Mouse (Mus musculus) midbrain, embryonic 14.5 days (tissue): ENCODE measurements at regions not wholly inside any gene's neighbourhood (a gene's known extent, or its start where the extent isn't known, plus 50 kb on each side); places are given as distances from the start of the nearest gene placed in this dataset.

Experiments
- ATAC-seq: fragments of 200-750 bp; cut with Nextera tagmentation; 2 replicates; pipeline ENCODE4 v1.8.0; 2017; ENCODE audit warnings: moderate number of reproducible peaks, moderate library complexity; ENCODE audit not compliant: low FRiP score, low TSS enrichment
- DNase-seq: peaks from one replicate; pipeline ENCODE4 v3.0.0-alpha.2; 2015
- H3K27ac ChIP-seq: fragments of 300-500 bp; sonication (generic); replicated peaks from 2 replicates; pipeline ENCODE4 v1.5.1; 2014; ENCODE audit warnings: mild to moderate bottlenecking, low read depth, low read length, moderate library complexity
- H3K27me3 ChIP-seq: fragments of 300-500 bp; sonication (generic); 2 replicates; pipeline ENCODE4 v1.6.1; 2014; ENCODE audit warnings: low read length, control low read depth, mixed read lengths; ENCODE audit not compliant: control insufficient read depth, insufficient read depth
- H3K36me3 ChIP-seq: fragments of 300-500 bp; sonication (generic); 2 replicates; pipeline ENCODE4 v1.6.1; 2014; ENCODE audit warnings: low read length, control low read depth; ENCODE audit not compliant: control insufficient read depth, insufficient read depth
- H3K4me1 ChIP-seq: fragments of 300-500 bp; sonication (generic); 2 replicates; pipeline ENCODE4 v1.6.1; 2014; ENCODE audit warnings: mild to moderate bottlenecking, antibody characterized with exemption, low read length, control low read depth; ENCODE audit not compliant: control insufficient read depth, insufficient read depth
- H3K4me2 ChIP-seq: fragments of 300-500 bp; sonication (generic); 2 replicates; pipeline ENCODE4 v1.6.1; 2014; ENCODE audit warnings: mild to moderate bottlenecking, low read length, moderate library complexity
- H3K4me3 ChIP-seq: fragments of 300-500 bp; sonication (generic); replicated peaks from 2 replicates; pipeline ENCODE4 v1.5.1; 2014; ENCODE audit warnings: low read depth, low read length
- H3K9ac ChIP-seq: fragments of 300-500 bp; sonication (generic); replicated peaks from 2 replicates; pipeline ENCODE4 v1.6.1; 2014; ENCODE audit warnings: mild to moderate bottlenecking, low read length, moderate library complexity
- H3K9me3 ChIP-seq: fragments of 300-500 bp; sonication (generic); 2 replicates; pipeline ENCODE4 v1.6.1; 2016; ENCODE audit warnings: low read length, control low read depth, mixed read lengths; ENCODE audit not compliant: control insufficient read depth
- WGBS: fragments of 180-500 bp; shearing (Covaris S2); extraction: QIAGEN DNeasy Blood & Tissue Kit; methylation state at CpG from one replicate; pipeline ENCODE4 v1.1.7; 2014; 5-methylcytosine and 5-hydroxymethylcytosine counted together

DNA sequence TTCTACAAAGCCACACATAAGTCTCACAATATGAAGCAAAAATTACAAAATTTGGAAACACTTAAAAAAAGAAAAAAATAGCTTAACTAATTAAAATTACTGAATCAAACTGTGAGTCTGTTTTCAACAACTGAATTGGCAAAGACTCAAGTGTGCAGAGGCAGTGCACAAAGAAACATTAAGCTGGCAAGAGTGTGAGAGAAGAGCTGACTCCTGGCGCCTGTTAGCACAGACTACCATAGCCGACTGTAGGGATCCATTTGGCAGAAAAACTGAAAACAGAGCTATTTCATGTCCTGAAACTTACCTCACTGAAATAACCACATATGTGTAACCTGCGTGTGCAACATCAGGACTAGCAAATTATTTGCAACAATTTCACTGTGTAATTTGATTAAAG, 746.4 kb upstream of the Cypt12 start:
- Histone ChIP-seq H3K36me3 (no peaks in the 10 kb centered on the region), H3K4me3 (no peak overlapping the region), H3K27ac (no peak overlapping the region), H3K27me3 (no peaks in the 10 kb centered on the region), H3K9ac (no peak overlapping the region), H3K9me3 (no peaks in the 10 kb centered on the region), H3K4me2 (no peak overlapping the region), H3K4me1 (no peaks in the 10 kb centered on the region)
- ATAC-seq (no peak), DNase-seq (peak; percentile 13)
- WGBS: 85% methylated on average over 3 of the region's 3 CpGs

DNA sequence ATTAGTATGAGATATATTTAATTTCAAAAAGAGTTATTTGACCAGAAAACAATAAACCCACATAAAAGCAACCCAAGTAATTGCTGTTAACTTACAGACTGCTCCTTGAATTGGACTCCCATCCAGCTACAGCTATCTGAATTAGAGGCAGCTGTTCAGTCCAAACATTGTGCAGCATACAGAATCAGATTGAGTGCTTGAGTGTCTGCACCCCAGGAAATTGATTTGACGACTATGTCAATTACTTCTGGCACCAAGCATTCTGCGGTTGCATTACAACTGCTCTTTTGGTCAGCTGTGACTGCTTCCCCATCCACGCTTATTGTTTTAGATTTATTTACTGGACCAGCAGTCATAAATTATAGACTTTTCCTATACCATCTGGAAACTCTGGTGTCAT, 734.2 kb upstream of the Cypt12 start:
- Histone ChIP-seq H3K9me3 (no peaks in the 10 kb centered on the region), H3K27ac (no peak overlapping the region), H3K27me3 (no peaks in the 10 kb centered on the region), H3K4me2 (no peak overlapping the region), H3K36me3 (no peaks in the 10 kb centered on the region), H3K9ac (no peak overlapping the region), H3K4me1 (no peaks in the 10 kb centered on the region), H3K4me3 (no peak overlapping the region)
- 53% methylated on average over 3 of the region's 3 CpGs for WGBS
- no peak for ATAC-seq
- peak; percentile 17 for DNase-seq

- no peak for DNase-seq
- 37% methylated on average over 2 of the region's 2 CpGs for WGBS
- Histone ChIP-seq H3K9ac (no peak overlapping the region), H3K4me3 (no peak overlapping the region), H3K27me3 (no peaks in the 10 kb centered on the region), H3K4me1 (no peaks in the 10 kb centered on the region), H3K27ac (no peak overlapping the region), H3K9me3 (no peaks in the 10 kb centered on the region), H3K4me2 (no peak overlapping the region), H3K36me3 (no peaks in the 10 kb centered on the region)
- ATAC-seq: peak; percentile 53
Observed at GRCm38 (mm10) chr3:17216825-17217224, 731.4 kb upstream of the Cypt12 start.

GRCm38 (mm10) chr3:17238407-17238806, 709.8 kb upstream of the Cypt12 start:
- Histone ChIP-seq H3K27ac (no peak overlapping the region), H3K9ac (no peak overlapping the region), H3K4me1 (no peaks in the 10 kb centered on the region), H3K9me3 (no peaks in the 10 kb centered on the region), H3K4me2 (no peak overlapping the region), H3K36me3 (no peaks in the 10 kb centered on the region), H3K4me3 (no peak overlapping the region), H3K27me3 (no peaks in the 10 kb centered on the region)
- ATAC-seq: no peak
- WGBS: 7% methylated on average over 1 of the region's 1 CpGs
- no peak for DNase-seq

GRCm38 (mm10) chr3:17258397-17258796, 689.8 kb upstream of the Cypt12 start:
- H3K9ac ChIP-seq: no peak overlapping the region
- H3K27ac ChIP-seq: no peak overlapping the region
- ATAC-seq: no peak
- H3K4me3 ChIP-seq: no peak overlapping the region
- no peaks in the 10 kb centered on the region for H3K36me3 ChIP-seq
- DNase-seq: no peak
- H3K4me2 ChIP-seq: no peak overlapping the region
- H3K27me3 ChIP-seq: no peaks in the 10 kb centered on the region
- H3K9me3 ChIP-seq: no peaks in the 10 kb centered on the region
- H3K4me1 ChIP-seq: no peaks in the 10 kb centered on the region

GRCm38 (mm10) chr3:17259093-17259492, 689.1 kb upstream of the Cypt12 start:
- no peak overlapping the region for H3K27ac ChIP-seq
- no peak for DNase-seq
- no peaks in the 10 kb centered on the region for H3K9me3 ChIP-seq
- no peaks in the 10 kb centered on the region for H3K4me1 ChIP-seq
- no peaks in the 10 kb centered on the region for H3K27me3 ChIP-seq
- no peak for ATAC-seq
- no peak overlapping the region for H3K4me2 ChIP-seq
- 81% methylated on average over 3 of the region's 3 CpGs for WGBS
- H3K9ac ChIP-seq: no peak overlapping the region
- H3K4me3 ChIP-seq: no peak overlapping the region
- H3K36me3 ChIP-seq: no peaks in the 10 kb centered on the region

GRCm38 (mm10) chr3:17281231-17281630, 667.0 kb upstream of the Cypt12 start:
- Histone ChIP-seq H3K36me3 (no peaks in the 10 kb centered on the region), H3K4me1 (peaks cover 4% of the 10 kb centered on the region; the same call in 1 of the 2 replicates), H3K27me3 (no peaks in the 10 kb centered on the region), H3K9me3 (no peaks in the 10 kb centered on the region), H3K4me3 (no peak overlapping the region), H3K4me2 (no peak overlapping the region), H3K9ac (no peak overlapping the region; the same call in 1 of the 2 replicates), H3K27ac (peak overlapping the region; percentile 9; the same call in 1 of the 2 replicates)
- ATAC-seq: no peak
- peak; percentile 54 for DNase-seq
- 43% methylated on average over 6 of the region's 6 CpGs for WGBS

GRCm38 (mm10) chr3:17282881-17283280, 665.3 kb upstream of the Cypt12 start:
- Histone ChIP-seq H3K9me3 (no peaks in the 10 kb centered on the region), H3K27me3 (no peaks in the 10 kb centered on the region), H3K4me2 (no peak overlapping the region), H3K36me3 (no peaks in the 10 kb centered on the region), H3K9ac (no peak overlapping the region), H3K4me3 (no peak overlapping the region), H3K4me1 (peaks cover 4% of the 10 kb centered on the region; the same call in 1 of the 2 replicates), H3K27ac (no peak overlapping the region)
- DNase-seq (no peak), ATAC-seq (no peak)
- WGBS: 86% methylated on average over 3 of the region's 3 CpGs

GRCm38 (mm10) chr3:17317523-17317922, 630.7 kb upstream of the Cypt12 start:
- no peak overlapping the region for H3K4me3 ChIP-seq
- no peak overlapping the region for H3K9ac ChIP-seq
- ATAC-seq (no peak), DNase-seq (peak; percentile 63)
- H3K4me2 ChIP-seq: no peak overlapping the region
- H3K27me3 ChIP-seq: no peaks in the 10 kb centered on the region
- no peaks in the 10 kb centered on the region for H3K36me3 ChIP-seq
- H3K9me3 ChIP-seq: no peaks in the 10 kb centered on the region
- H3K27ac ChIP-seq: no peak overlapping the region
- peaks cover 16% of the 10 kb centered on the region for H3K4me1 ChIP-seq
